Mouse (Mus musculus): ENCODE measurements around the gene Metap1. TPM values are rescaled to one million over a fixed set of nuclear protein-coding genes. Genes with fewer than 3 reads are reported as not detected.
A peak's percentile ranks its signal among the peaks of the same experiment; 100 is the strongest.

The Metap1 gene
- polyA plus RNA-seq, 1 experiment from 2014 or later: 45.9 TPM

- Histone ChIP-seq H3K27me3 (ENCODE audit: poor library complexity, severe bottlenecking) (no peaks in the 10 kb centered on the region), H3K4me3 (no peak overlapping the region), H3K4me1 (no peaks in the 10 kb centered on the region), H3K36me3 (replicated peaks) (peaks cover 98% of the 10 kb centered on the region), H3K27ac (no peak overlapping the region), H3K9me3 (no peaks in the 10 kb centered on the region)
- no peak for DNase-seq (ENCODE audit: extremely low spot score, low spot score)
- WGBS: 90% methylated on average over 13 of the region's 13 CpGs
Measured at GRCm38 (mm10) chr3:138460260-138460659, 29.1 kb downstream of the Metap1 start.

- Histone ChIP-seq H3K27ac (no peak overlapping the region), H3K36me3 (replicated peaks) (peaks cover 98% of the 10 kb centered on the region), H3K4me1 (no peaks in the 10 kb centered on the region), H3K9me3 (no peaks in the 10 kb centered on the region), H3K27me3 (ENCODE audit: poor library complexity, severe bottlenecking) (no peaks in the 10 kb centered on the region), H3K4me3 (no peak overlapping the region)
- 95% methylated on average over 3 of the region's 3 CpGs for WGBS
- no peak for DNase-seq (ENCODE audit: extremely low spot score, low spot score)
Measured at GRCm38 (mm10) chr3:138458441-138458840, 30.9 kb downstream of the Metap1 start.

- 94% methylated on average over 13 of the region's 13 CpGs for WGBS
- Histone ChIP-seq H3K36me3 (replicated peaks) (peaks cover 100% of the 10 kb centered on the region), H3K4me3 (no peak overlapping the region), H3K27me3 (ENCODE audit: poor library complexity, severe bottlenecking) (no peaks in the 10 kb centered on the region), H3K27ac (no peak overlapping the region), H3K9me3 (no peaks in the 10 kb centered on the region), H3K4me1 (no peaks in the 10 kb centered on the region)
- DNase-seq (ENCODE audit: extremely low spot score, low spot score): peak; percentile 12
Measured at GRCm38 (mm10) chr3:138454711-138455435, 34.4 kb downstream of the Metap1 start.

- H3K4me3 ChIP-seq: no peak overlapping the region
- H3K9me3 ChIP-seq: no peaks in the 10 kb centered on the region
- H3K4me1 ChIP-seq: no peaks in the 10 kb centered on the region
- H3K27ac ChIP-seq: no peak overlapping the region
- peaks cover 100% of the 10 kb centered on the region for H3K36me3 ChIP-seq (replicated peaks)
- H3K27me3 ChIP-seq (ENCODE audit: poor library complexity, severe bottlenecking): no peaks in the 10 kb centered on the region
- no peak for DNase-seq (ENCODE audit: extremely low spot score, low spot score)
- WGBS: 98% methylated on average over 1 of the region's 1 CpGs
Measured at GRCm38 (mm10) chr3:138454234-138454633, 35.1 kb downstream of the Metap1 start.

GRCm38 (mm10) chr3:138452169-138452568 is 37.1 kb downstream of the Metap1 start:
- 87% methylated on average over 10 of the region's 10 CpGs for WGBS
- DNase-seq (ENCODE audit: extremely low spot score, low spot score): peak; percentile 13
- Histone ChIP-seq H3K27me3 (ENCODE audit: poor library complexity, severe bottlenecking) (no peaks in the 10 kb centered on the region), H3K9me3 (no peaks in the 10 kb centered on the region), H3K36me3 (replicated peaks) (peaks cover 99% of the 10 kb centered on the region), H3K4me1 (no peaks in the 10 kb centered on the region), H3K4me3 (no peak overlapping the region), H3K27ac (no peak overlapping the region)

- WGBS: 88% methylated on average over 12 of the region's 12 CpGs
- Histone ChIP-seq H3K27me3 (ENCODE audit: poor library complexity, severe bottlenecking) (no peaks in the 10 kb centered on the region), H3K9me3 (no peaks in the 10 kb centered on the region), H3K27ac (no peak overlapping the region), H3K36me3 (replicated peaks) (peaks cover 83% of the 10 kb centered on the region), H3K4me3 (no peak overlapping the region), H3K4me1 (peaks cover 19% of the 10 kb centered on the region)
- DNase-seq (ENCODE audit: extremely low spot score, low spot score): no peak
Measured at GRCm38 (mm10) chr3:138448077-138448860, 41.0 kb downstream of the Metap1 start.

- peaks cover 28% of the 10 kb centered on the region for H3K4me1 ChIP-seq
- no peaks in the 10 kb centered on the region for H3K27me3 ChIP-seq (ENCODE audit: poor library complexity, severe bottlenecking)
- H3K9me3 ChIP-seq: no peaks in the 10 kb centered on the region
- peak overlapping the region; percentile 70 for H3K4me3 ChIP-seq
- no peak for DNase-seq (ENCODE audit: extremely low spot score, low spot score)
- peaks cover 35% of the 10 kb centered on the region for H3K36me3 ChIP-seq (replicated peaks)
- 6% methylated on average over 9 of the region's 9 CpGs for WGBS
- H3K27ac ChIP-seq: peak overlapping the region; percentile 95
Measured at GRCm38 (mm10) chr3:138443465-138443771, 45.9 kb downstream of the Metap1 start.

GRCm38 (mm10) chr3:138442612-138443464 is 46.5 kb downstream of the Metap1 start, which contains the start of gene Adh5:
Gene Adh5, plus strand, starts transcription at chr3:138443093.
- peaks cover 30% of the 10 kb centered on the region for H3K36me3 ChIP-seq (replicated peaks)
- H3K27me3 ChIP-seq (ENCODE audit: poor library complexity, severe bottlenecking): no peaks in the 10 kb centered on the region
- WGBS: under 1% methylated on average over 86 of the region's 86 CpGs
- peak within 1 kb of the TSS; percentile 95 for H3K27ac ChIP-seq
- H3K4me3 ChIP-seq: peak within 1 kb of the TSS; percentile 70
- no peaks in the 10 kb centered on the region for H3K9me3 ChIP-seq
- H3K4me1 ChIP-seq: peaks cover 28% of the 10 kb centered on the region
- DNase-seq (ENCODE audit: extremely low spot score, low spot score): peak; percentile 96

GRCm38 (mm10) chr3:138442203-138442602 is 47.1 kb downstream of the Metap1 start:
- Histone ChIP-seq H3K9me3 (no peaks in the 10 kb centered on the region), H3K4me1 (peaks cover 28% of the 10 kb centered on the region), H3K4me3 (peak overlapping the region; percentile 70), H3K27ac (peak overlapping the region; percentile 95), H3K27me3 (ENCODE audit: poor library complexity, severe bottlenecking) (no peaks in the 10 kb centered on the region), H3K36me3 (replicated peaks) (peaks cover 23% of the 10 kb centered on the region)
- no peak for DNase-seq (ENCODE audit: extremely low spot score, low spot score)
- 4% methylated on average over 9 of the region's 9 CpGs for WGBS

- peaks cover 10% of the 10 kb centered on the region for H3K4me1 ChIP-seq
- no peaks in the 10 kb centered on the region for H3K27me3 ChIP-seq (ENCODE audit: poor library complexity, severe bottlenecking)
- H3K36me3 ChIP-seq (replicated peaks): no peaks in the 10 kb centered on the region
- no peak overlapping the region for H3K27ac ChIP-seq
- no peak overlapping the region for H3K4me3 ChIP-seq
- H3K9me3 ChIP-seq: no peaks in the 10 kb centered on the region; the same call in 1 of the 2 replicates
- 83% methylated on average over 3 of the region's 3 CpGs for WGBS
- DNase-seq (ENCODE audit: extremely low spot score, low spot score): no peak
Measured at GRCm38 (mm10) chr3:138438716-138439115, 50.6 kb downstream of the Metap1 start.

GRCm38 (mm10) chr3:138431835-138432234 is 57.5 kb downstream of the Metap1 start:
- H3K9me3 ChIP-seq: no peaks in the 10 kb centered on the region; the same call in 1 of the 2 replicates
- no peak overlapping the region for H3K27ac ChIP-seq
- no peaks in the 10 kb centered on the region for H3K27me3 ChIP-seq (ENCODE audit: poor library complexity, severe bottlenecking)
- 82% methylated on average over 2 of the region's 2 CpGs for WGBS
- DNase-seq (ENCODE audit: extremely low spot score, low spot score): no peak
- H3K4me1 ChIP-seq: no peaks in the 10 kb centered on the region
- no peaks in the 10 kb centered on the region for H3K36me3 ChIP-seq (replicated peaks)
- H3K4me3 ChIP-seq: no peak overlapping the region

GRCm38 (mm10) chr3:138430360-138430976 is 58.8 kb downstream of the Metap1 start:
- WGBS: 91% methylated on average over 6 of the region's 6 CpGs
- Histone ChIP-seq H3K9me3 (no peaks in the 10 kb centered on the region), H3K4me1 (no peaks in the 10 kb centered on the region), H3K27me3 (ENCODE audit: poor library complexity, severe bottlenecking) (no peaks in the 10 kb centered on the region), H3K4me3 (no peak overlapping the region), H3K36me3 (replicated peaks) (no peaks in the 10 kb centered on the region), H3K27ac (no peak overlapping the region)
- no peak for DNase-seq (ENCODE audit: extremely low spot score, low spot score)

Measured in forebrain, embryonic 10.5 days (tissue).